Mouse (Mus musculus) erythroblast, embryonic 14.5 days (primary cell): Measurements from ENCODE around the gene Ccdc71.

Source experiments
- GATA1 ChIP-seq: IDR thresholded peaks from 2 replicates; pipeline ENCODE4 v1.6.1; 2012; ENCODE audit warnings: low read length, inconsistent platforms, mixed read lengths
- TAL1 ChIP-seq: IDR thresholded peaks from 3 replicates; pipeline ENCODE4 v1.6.1; 2012; ENCODE audit warnings: low read length, inconsistent platforms, mixed read lengths

DNA sequence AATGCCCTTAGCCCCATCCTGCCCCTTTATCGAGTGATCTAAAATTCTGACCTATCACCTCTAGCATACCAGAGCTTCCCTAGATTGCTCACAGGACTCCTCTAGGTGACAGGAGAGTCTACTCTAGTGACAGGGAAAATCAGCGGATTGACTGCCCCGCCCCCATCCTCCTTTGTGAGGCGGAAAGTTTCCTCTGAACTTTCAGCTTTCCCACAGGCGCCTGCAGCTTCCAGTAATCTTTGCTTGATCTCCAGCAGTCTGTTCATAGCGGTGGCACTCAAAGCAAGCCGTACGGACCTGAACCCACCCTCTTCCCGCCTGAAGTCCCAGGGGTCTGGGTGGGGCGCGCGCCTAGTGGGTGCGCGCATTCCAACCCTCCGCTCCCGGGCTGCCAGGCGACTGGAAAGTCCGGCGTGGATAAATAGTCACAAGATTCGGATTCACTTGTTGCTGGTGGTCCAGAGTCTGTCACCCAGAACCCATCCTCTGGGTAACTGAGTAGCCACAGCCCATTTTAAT, 18.4 kb downstream of the Ccdc71 start:
- TF ChIP-seq GATA1 (no peak), TAL1 (no peak)
